Mouse (Mus musculus): ENCODE results near the gene Aes. TPM values are rescaled to one million over a fixed set of nuclear protein-coding genes. Genes with fewer than 3 reads are reported as not detected.

Gene Aes
- 467 and 523 TPM in 2 replicates for polyA plus RNA-seq (2016; fragmentation: Nextera tagmentation; extraction: Ambion mirVana)

GRCm38 (mm10) chr10:81559163-81559626 lies at the start of gene Aes:
TSS of gene Aes (plus strand) at chr10:81559488.
- Histone ChIP-seq H3K9me3 (no peaks in the 10 kb centered on the region), H3K36me3 (peaks cover 32% of the 10 kb centered on the region), H3K27me3 (ENCODE audit: insufficient read depth, poor library complexity, severe bottlenecking) (no peaks in the 10 kb centered on the region), H3K4me1 (peaks cover 45% of the 10 kb centered on the region), H3K27ac (peak within 1 kb of the TSS; percentile 98), H3K4me3 (peak within 1 kb of the TSS; percentile 91)
- no peak for DNase-seq (ENCODE audit: low spot score)
- under 1% methylated on average over 49 of the region's 53 CpGs for WGBS

- WGBS, result 75% methylated on average over 14 of the region's 14 CpGs
- peaks cover 29% of the 10 kb centered on the region for H3K27me3 ChIP-seq (ENCODE audit: insufficient read depth, poor library complexity, severe bottlenecking)
- H3K9me3 ChIP-seq, result no peaks in the 10 kb centered on the region
- peaks cover 8% of the 10 kb centered on the region for H3K4me1 ChIP-seq
- DNase-seq (ENCODE audit: low spot score), result no peak
- no peak overlapping the region for H3K27ac ChIP-seq
- no peak overlapping the region for H3K4me3 ChIP-seq
- peaks cover 13% of the 10 kb centered on the region for H3K36me3 ChIP-seq
Measured at GRCm38 (mm10) chr10:81510246-81510810, 49.0 kb upstream of the Aes start.

GRCm38 (mm10) chr10:81513798-81514197 lies 45.5 kb upstream of the Aes start:
- peaks cover 5% of the 10 kb centered on the region for H3K4me1 ChIP-seq
- peaks cover 13% of the 10 kb centered on the region for H3K36me3 ChIP-seq
- no peak for DNase-seq (ENCODE audit: low spot score)
- no peak overlapping the region for H3K4me3 ChIP-seq
- H3K27ac ChIP-seq, result no peak overlapping the region
- H3K27me3 ChIP-seq (ENCODE audit: insufficient read depth, poor library complexity, severe bottlenecking), result peaks cover 32% of the 10 kb centered on the region
- 82% methylated on average over 5 of the region's 5 CpGs for WGBS
- no peaks in the 10 kb centered on the region for H3K9me3 ChIP-seq

- H3K36me3 ChIP-seq, result peaks cover 13% of the 10 kb centered on the region
- H3K27me3 ChIP-seq (ENCODE audit: insufficient read depth, poor library complexity, severe bottlenecking), result peaks cover 17% of the 10 kb centered on the region
- H3K27ac ChIP-seq, result no peak overlapping the region
- peaks cover 6% of the 10 kb centered on the region for H3K4me1 ChIP-seq
- H3K4me3 ChIP-seq, result no peak overlapping the region
- DNase-seq (ENCODE audit: low spot score), result no peak
- 69% methylated on average over 8 of the region's 8 CpGs for WGBS
- no peaks in the 10 kb centered on the region for H3K9me3 ChIP-seq
Measured at GRCm38 (mm10) chr10:81517227-81517626, 42.1 kb upstream of the Aes start.

GRCm38 (mm10) chr10:81518546-81518945 lies 40.7 kb upstream of the Aes start:
- Histone ChIP-seq H3K36me3 (peaks cover 9% of the 10 kb centered on the region), H3K27me3 (ENCODE audit: insufficient read depth, poor library complexity, severe bottlenecking) (peaks cover 4% of the 10 kb centered on the region; the same call in 1 of the 2 replicates), H3K9me3 (no peaks in the 10 kb centered on the region), H3K4me3 (no peak overlapping the region), H3K27ac (no peak overlapping the region), H3K4me1 (peaks cover 8% of the 10 kb centered on the region)
- DNase-seq (ENCODE audit: low spot score), result no peak
- 15% methylated on average over 4 of the region's 4 CpGs for WGBS

- no peak overlapping the region for H3K27ac ChIP-seq
- 63% methylated on average over 6 of the region's 6 CpGs for WGBS
- no peak for DNase-seq (ENCODE audit: low spot score)
Measured at GRCm38 (mm10) chr10:81519227-81519977, 39.9 kb upstream of the Aes start.

GRCm38 (mm10) chr10:81519978-81520365 lies 39.3 kb upstream of the Aes start:
- Histone ChIP-seq H3K36me3 (no peaks in the 10 kb centered on the region), H3K9me3 (no peaks in the 10 kb centered on the region), H3K27ac (no peak overlapping the region), H3K27me3 (ENCODE audit: insufficient read depth, poor library complexity, severe bottlenecking) (peaks cover 10% of the 10 kb centered on the region; the same call in 1 of the 2 replicates), H3K4me1 (peaks cover 22% of the 10 kb centered on the region), H3K4me3 (no peak overlapping the region)
- WGBS, result 60% methylated on average over 3 of the region's 3 CpGs
- no peak for DNase-seq (ENCODE audit: low spot score)

More at GRCm38 (mm10) chr10:81519227-81519977, 39.9 kb upstream of the Aes start:
- Histone ChIP-seq H3K9me3 (no peaks in the 10 kb centered on the region), H3K4me3 (no peak overlapping the region; the same call in 1 of the 2 replicates), H3K27me3 (ENCODE audit: insufficient read depth, poor library complexity, severe bottlenecking) (peaks cover 10% of the 10 kb centered on the region; the same call in 1 of the 2 replicates), H3K36me3 (peaks cover 2% of the 10 kb centered on the region; the same call in 1 of the 2 replicates), H3K4me1 (peaks cover 16% of the 10 kb centered on the region)

- WGBS, result 70% methylated on average over 6 of the region's 6 CpGs
- DNase-seq (ENCODE audit: low spot score), result no peak
- Histone ChIP-seq H3K36me3 (no peaks in the 10 kb centered on the region), H3K4me1 (peaks cover 26% of the 10 kb centered on the region), H3K9me3 (no peaks in the 10 kb centered on the region), H3K27me3 (ENCODE audit: insufficient read depth, poor library complexity, severe bottlenecking) (peaks cover 7% of the 10 kb centered on the region; the same call in 1 of the 2 replicates), H3K27ac (no peak overlapping the region), H3K4me3 (peak overlapping the region; percentile 50)
Measured at GRCm38 (mm10) chr10:81523142-81523541, 36.1 kb upstream of the Aes start.

- no peak for DNase-seq (ENCODE audit: low spot score)
- Histone ChIP-seq H3K4me1 (peaks cover 26% of the 10 kb centered on the region), H3K4me3 (peak overlapping the region; percentile 50), H3K27me3 (ENCODE audit: insufficient read depth, poor library complexity, severe bottlenecking) (peaks cover 7% of the 10 kb centered on the region; the same call in 1 of the 2 replicates), H3K27ac (peak overlapping the region; percentile 85), H3K9me3 (no peaks in the 10 kb centered on the region), H3K36me3 (no peaks in the 10 kb centered on the region; the same call in 1 of the 2 replicates)
- 9% methylated on average over 19 of the region's 19 CpGs for WGBS
Measured at GRCm38 (mm10) chr10:81523570-81523969, 35.7 kb upstream of the Aes start.

GRCm38 (mm10) chr10:81524051-81524605 lies 35.2 kb upstream of the Aes start, which contains the start of gene Gna15:
TSS of gene Gna15 (minus strand) at chr10:81524225.
- no peaks in the 10 kb centered on the region for H3K9me3 ChIP-seq
- peaks cover 7% of the 10 kb centered on the region; the same call in 1 of the 2 replicates for H3K27me3 ChIP-seq (ENCODE audit: insufficient read depth, poor library complexity, severe bottlenecking)
- H3K4me1 ChIP-seq, result peaks cover 26% of the 10 kb centered on the region
- DNase-seq (ENCODE audit: low spot score), result peak; percentile 88
- H3K27ac ChIP-seq, result peak within 1 kb of the TSS; percentile 85
- 9% methylated on average over 9 of the region's 9 CpGs for WGBS
- peaks cover 3% of the 10 kb centered on the region for H3K36me3 ChIP-seq
- peak within 1 kb of the TSS; percentile 50 for H3K4me3 ChIP-seq

- 34% methylated on average over 12 of the region's 13 CpGs for WGBS
- peaks cover 22% of the 10 kb centered on the region for H3K4me1 ChIP-seq
- no peaks in the 10 kb centered on the region for H3K9me3 ChIP-seq
- DNase-seq (ENCODE audit: low spot score), result no peak
- H3K27ac ChIP-seq, result peak overlapping the region; percentile 62; the same call in 1 of the 2 replicates
- no peak overlapping the region for H3K4me3 ChIP-seq
- peaks cover 13% of the 10 kb centered on the region for H3K36me3 ChIP-seq
- peaks cover 7% of the 10 kb centered on the region; the same call in 1 of the 2 replicates for H3K27me3 ChIP-seq (ENCODE audit: insufficient read depth, poor library complexity, severe bottlenecking)
Measured at GRCm38 (mm10) chr10:81525017-81525694, 34.1 kb upstream of the Aes start.

- Histone ChIP-seq H3K36me3 (peaks cover 28% of the 10 kb centered on the region), H3K27me3 (ENCODE audit: insufficient read depth, poor library complexity, severe bottlenecking) (peaks cover 7% of the 10 kb centered on the region; the same call in 1 of the 2 replicates), H3K9me3 (no peaks in the 10 kb centered on the region), H3K4me1 (peaks cover 22% of the 10 kb centered on the region), H3K27ac (no peak overlapping the region), H3K4me3 (no peak overlapping the region)
- 10% methylated on average over 14 of the region's 14 CpGs for WGBS
- DNase-seq (ENCODE audit: low spot score), result peak; percentile 86
Measured at GRCm38 (mm10) chr10:81526779-81527178, 32.5 kb upstream of the Aes start.
